Mouse (Mus musculus): Measurements from ENCODE around the gene Catsperz.

The Catsperz gene

DNA sequence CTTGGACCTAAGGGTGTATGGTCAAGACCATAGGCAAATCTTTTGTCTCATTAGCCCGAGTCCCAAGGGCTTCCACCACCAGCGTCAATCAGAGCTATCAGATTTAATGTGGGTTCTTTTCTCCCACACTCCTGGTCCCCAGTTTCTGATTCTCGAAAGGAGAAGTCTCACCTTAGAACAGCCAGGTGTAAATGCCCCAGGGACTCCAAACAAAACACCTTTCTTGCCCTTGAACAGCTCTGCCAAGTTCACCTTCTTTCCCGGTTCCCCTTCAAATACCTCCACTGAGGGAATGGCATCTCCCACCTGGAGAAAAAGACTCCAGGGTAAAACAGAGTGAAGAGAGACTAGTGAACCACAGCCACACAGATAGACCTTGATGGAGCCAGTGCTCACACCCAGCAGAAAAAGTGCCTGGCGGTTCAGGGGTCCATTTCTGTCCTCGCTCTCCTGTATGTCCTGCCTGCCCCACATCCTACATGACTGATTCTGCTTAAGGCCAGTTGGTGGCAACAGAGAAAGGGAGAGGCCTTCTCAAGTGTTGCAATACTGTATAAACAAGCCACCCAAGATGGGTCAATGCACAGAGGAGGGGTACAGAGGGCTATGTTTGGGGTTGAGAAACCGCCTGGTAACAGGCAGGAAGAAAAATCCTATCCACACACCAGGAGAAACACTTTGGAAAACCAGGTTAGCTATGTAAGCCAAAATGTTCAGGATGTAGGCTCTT is 17.2 kb downstream of the Catsperz start:
- WGBS = 77% methylated on average over 7 of the region's 7 CpGs

DNA sequence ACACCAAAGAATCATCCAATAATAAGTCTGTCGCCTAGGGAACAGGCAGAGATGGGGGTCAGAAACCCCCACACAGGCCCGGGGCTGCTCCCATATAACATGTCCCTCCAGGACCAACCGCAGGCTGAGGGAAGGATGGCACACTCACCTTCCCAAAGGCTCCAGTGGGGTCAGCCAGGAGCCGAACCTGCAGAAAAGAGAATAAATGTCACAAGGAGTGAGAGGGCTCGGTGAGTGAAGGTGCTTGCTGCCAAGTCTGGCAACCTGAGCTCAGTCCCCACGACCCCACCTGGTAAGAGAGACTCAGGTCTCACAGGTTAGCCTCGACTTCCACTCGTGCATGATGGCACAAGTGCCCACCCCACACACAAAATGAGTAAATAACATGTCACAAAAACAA is 18.1 kb downstream of the Catsperz start:
- WGBS = 86% methylated on average over 8 of the region's 8 CpGs

DNA sequence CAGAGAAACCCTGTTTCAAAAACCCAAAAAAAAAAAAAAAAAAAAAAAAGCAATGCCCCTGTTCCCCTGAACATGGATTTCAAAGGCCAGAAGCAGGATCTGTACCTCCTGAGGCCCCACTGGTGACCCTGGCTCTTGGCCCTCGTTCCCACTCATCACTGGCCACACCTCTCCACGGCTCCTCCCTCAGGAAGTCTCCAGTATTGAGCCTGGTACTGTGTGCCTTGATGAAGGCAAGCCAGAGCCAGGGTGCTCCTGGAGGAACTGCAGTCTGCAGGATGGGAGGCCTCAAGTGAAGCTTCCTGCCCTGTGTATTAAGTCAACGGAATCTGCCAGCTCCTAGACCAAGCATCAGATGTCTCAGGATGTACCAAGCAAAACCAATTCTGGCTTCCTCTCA is 19.0 kb downstream of the Catsperz start:
- 76% methylated on average over 3 of the region's 3 CpGs for WGBS

DNA sequence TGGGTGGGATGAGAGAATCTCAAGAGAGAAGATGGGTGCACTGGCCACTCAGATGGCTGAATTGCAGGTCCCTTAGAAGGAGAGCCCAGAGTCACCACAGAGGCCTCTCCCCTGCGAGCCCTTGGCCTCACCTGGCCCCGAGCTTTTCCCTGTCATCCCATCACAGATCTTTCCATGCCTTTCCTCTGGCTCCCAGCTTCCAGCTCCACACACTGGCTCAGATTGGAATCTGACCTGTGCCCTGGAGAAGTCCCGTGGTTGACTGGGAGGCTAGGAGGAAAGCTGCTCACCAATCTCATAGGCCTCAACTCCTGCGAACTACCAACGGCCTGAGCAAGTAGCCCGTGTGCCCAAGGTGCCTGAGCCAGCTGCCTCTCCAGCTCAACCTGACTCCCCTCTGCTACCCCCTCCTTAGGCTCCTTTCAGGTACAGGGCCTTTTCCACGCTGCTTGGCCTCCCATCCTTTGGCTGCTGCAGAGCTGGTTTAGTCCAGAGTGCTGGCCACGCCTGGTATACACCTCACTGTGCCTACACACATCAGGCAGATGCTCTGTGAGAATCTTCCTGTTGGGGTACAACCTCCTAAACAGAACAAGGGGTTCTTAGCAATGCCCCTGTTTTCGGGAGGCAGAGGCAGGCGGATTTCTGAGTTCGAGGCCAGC is 19.6 kb downstream of the Catsperz start:
- 94% methylated on average over 11 of the region's 11 CpGs for WGBS

DNA sequence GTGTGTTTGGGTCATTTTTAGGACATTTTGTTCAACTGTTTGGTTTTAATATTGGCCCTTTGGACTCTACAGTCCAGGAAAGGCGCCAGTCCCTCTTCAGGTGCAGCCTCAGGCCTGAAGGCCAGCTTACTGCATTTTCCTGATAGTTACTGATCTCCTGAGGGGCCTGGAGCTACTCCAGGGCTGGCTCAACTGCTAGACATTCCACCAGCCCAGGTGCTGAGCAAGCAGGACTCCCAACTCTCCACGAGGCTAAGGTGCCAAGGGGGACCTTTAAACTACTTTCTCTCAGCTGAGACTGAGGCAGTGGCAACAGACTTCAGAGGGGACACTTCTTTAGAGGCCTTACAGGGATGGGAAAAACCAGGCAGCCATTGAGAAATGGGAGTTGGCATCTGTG is 20.3 kb downstream of the Catsperz start:
- 82% methylated on average over 2 of the region's 2 CpGs for WGBS

DNA sequence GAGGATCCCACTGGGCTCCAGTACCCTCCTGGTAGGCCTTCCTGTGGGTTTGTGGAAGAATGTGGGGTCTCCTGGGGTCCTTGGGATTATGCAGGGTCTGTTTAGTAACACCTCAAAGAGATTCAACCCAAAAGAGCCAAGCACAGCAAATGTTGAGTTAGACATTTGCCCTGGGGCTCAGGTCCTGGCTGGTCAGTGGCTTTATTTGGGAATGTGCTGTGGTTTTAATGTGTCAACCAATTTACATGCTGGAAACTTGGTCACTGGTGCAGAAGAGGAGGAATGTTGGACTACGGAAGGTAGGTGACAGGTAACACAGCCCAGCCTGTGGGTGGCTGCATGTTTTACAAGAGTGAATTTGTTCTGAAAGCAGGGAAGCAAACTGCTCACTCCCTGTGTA is 22.1 kb downstream of the Catsperz start:
- WGBS = 74% methylated on average over 1 of the region's 1 CpGs

DNA sequence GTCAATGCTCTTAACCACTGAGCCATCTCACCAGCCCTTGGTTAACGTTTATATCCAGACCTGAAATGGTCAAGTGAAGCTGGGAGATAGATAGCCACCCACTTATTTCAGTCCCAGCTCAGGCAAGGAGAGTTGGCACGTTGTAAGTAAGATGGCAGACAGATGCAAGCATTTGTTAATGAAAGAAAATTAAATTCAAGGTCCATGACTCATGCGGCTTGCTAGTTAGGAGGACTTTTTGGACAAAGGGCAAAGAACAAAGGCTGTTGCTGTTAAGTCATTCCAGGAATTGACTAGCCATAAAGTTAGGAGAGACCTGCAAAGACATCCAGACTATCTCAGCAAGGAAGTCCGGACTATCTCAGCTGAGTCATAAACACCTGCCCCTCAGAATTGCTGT is 25.5 kb downstream of the Catsperz start:
- WGBS = 84% methylated on average over 4 of the region's 4 CpGs

DNA sequence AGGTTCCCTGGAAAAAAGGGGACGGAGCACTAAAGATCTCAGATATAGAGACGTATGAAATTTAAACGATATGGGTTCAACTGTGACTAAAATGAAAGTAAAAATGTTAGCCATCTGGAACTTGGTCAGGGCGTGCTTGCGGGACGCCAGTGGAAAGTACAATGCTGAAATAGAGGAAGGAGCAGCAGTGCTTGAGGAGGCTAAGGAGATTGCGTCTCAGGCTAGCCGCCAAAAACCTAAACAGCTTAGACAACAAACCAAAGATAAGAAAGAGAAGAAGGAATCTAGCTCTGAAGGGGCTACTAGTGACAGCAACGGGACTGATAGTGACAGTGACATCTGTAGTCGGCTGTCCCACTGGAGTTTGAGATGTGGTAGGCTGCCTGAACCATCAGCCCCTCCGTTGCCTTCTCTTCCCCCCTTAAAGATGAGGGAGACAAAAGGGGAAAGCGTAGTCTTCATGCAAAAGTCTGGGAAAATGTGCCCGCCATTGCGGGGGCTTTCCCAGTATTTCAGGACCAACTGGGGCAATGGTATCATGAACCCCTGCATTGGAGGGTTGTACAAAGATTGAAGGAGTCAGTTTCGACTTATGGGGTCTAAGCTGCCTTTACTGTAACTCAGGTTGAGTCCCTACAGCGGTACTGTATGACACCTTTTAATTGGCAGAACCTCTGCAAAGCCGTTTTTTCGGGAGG is 29.4 kb downstream of the Catsperz start:
- WGBS = 77% methylated on average over 18 of the region's 18 CpGs

DNA sequence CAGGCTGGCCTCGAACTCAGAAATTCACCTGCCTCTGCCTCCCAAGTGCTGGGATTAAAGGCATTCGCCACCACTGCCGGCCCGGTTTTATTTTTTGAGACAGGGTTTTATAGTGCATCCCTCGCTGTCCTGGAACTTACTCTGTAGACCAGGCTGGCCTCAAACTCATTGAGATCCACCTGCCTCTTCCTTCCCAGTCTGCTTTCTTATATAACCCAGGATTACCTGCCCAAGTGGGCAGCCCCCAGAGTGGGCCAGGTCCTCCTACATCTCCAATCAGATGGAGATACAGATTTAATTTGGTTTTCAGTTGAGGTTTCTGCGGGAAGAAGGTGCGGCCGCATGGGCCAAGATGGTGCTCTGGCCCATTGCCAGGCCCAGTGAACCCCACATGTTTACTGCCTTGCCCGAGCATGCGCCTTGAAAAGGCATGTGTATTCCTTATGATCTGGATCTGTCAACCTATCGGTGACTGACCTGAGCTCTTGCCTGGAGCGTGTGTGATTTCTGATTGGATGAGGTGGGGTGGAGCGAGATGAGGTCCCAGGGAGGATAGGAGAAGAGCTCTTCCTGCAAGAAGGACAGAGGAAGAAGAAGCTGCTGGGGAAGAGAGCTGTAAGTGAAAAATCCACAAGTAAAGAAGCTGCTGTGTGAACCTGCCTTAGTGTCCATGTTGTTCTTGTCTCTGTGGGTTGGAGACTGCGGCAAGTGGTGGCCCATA is 31.3 kb downstream of the Catsperz start:
- 94% methylated on average over 14 of the region's 14 CpGs for WGBS

DNA sequence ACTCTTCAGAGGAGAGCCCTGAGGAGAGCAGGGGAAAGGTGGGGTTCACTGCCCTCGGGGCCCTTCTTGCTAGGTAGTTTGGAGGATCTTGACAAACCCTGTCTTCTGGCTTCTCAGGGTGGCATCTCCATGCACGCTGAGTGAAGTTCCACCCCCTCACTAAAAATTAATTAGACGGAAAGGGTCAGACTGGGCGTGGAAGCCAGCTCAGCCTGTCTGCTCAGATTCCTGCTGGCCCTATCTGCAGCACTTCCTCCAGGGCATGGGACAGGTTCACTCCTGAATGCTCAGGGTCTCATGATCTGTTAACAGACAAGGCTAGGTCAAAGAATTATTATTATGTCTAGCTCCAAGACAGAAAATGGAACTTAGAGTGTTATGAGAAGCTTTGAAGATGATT is 32.7 kb downstream of the Catsperz start:
- 79% methylated on average over 4 of the region's 4 CpGs for WGBS

DNA sequence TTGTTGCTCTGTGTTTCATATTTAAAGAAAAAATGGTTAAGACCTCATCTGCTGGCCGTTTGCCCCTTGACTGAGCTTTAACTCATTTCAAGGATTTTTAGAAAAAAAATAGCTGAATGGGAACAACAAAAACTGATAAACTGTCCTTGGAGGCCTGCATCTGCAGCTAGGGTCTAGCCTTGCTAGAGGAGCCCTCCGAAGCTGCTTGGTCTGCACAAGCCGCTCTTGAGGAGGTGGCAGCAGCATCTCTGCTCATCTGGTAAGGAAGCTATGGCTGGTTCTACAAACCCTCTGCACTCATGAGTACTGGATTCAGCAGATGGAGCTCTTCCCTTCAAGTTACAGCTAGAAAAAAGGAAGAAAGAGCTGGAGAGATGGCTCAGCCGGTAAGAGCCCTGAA is 47.2 kb downstream of the Catsperz start:
- WGBS = 83% methylated on average over 4 of the region's 4 CpGs

DNA sequence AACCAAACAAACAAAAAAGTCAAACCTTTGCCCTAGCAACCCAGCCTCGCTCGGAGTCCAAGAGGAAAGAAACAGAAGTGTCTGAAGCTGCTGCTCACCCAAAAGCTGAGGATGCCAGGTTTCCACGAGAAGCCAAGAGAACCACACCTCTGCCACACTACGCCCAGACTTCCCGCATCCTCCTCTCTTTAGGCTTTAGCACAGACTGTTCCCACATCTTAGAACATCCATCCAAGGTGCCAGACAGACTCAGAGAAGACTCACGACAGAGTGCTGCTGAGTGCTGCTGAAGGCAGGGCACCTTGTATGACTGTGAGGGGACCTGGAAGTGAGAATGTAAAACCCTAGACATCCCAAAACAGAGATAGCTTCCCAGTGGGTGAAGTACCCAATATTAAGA is 49.3 kb downstream of the Catsperz start:
- 77% methylated on average over 6 of the region's 6 CpGs for WGBS

DNA sequence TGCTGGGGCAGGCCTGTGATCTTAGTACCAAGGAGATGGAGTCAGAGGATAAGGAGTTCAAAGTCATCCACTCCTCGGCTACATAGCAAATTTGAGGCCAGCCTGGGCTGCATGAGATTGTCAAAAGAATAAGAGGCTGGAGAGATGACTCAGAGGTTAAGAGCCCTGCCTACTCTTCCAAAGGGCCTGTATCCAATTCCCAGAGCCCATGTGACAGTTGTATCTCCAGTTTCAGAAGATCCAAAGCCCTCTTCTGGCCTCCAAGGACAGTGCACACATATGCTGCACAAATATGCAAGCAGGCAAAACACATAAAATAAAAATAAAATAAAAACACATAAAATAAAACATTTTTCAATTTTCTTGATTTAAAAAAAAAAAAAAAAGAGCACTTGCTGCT is 50.9 kb downstream of the Catsperz start:
- WGBS = 100% methylated on average over 1 of the region's 1 CpGs

DNA sequence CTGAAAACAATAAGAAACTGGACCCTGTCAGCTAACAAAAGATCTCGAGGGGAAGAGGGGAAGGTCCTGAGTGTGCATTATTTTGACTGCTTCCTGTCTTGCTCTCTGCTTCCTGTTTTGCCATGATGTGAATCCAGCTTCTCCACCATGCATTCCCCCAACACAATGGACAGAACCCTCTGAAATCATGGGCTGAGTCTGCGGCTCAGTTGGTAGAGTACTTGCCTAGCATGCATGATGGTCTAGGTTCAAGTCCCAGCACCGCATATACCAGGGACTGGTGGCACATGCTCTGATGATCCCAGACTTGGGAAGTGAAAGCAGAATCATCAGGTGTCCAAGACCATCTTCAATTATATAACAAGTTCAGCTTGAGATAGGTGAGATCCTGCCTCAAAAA is 52.5 kb downstream of the Catsperz start:
- WGBS = 76% methylated on average over 3 of the region's 3 CpGs
